Mouse (Mus musculus) thymus, postnatal 14 days (tissue): ENCODE results near the gene Kctd17.

Experiments
- DNase-seq: peaks from one replicate; pipeline ENCODE4 v3.0.0; 2021

The Kctd17 gene

GRCm38 (mm10) chr15:78428391-78429138, at the start of gene Kctd17:
Gene Kctd17 (plus strand): TSS chr15:78428564.
- no peak for DNase-seq

- DNase-seq, result no peak
Measured at GRCm38 (mm10) chr15:78380208-78380607, 48.2 kb upstream of the Kctd17 start.

DNA sequence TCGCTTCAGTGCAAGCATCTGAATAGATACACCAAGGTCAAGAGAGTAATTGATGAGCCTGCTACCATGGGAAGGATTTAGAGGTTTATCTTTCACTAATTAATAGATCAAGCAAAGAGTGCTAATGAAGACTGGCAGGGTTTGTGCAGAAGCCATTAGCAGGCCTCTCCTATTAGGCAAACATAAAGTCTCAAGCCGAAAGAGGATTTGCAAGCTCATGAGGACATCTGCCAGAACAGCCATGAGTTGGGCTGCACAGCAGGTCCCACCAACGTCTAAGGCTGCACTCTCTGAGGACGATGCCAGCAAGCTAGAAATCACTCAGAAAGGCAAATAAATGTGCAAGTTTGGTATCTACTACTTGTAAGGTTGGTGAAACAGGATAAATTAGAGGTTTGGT, 47.6 kb upstream of the Kctd17 start:
- no peak for DNase-seq

DNA sequence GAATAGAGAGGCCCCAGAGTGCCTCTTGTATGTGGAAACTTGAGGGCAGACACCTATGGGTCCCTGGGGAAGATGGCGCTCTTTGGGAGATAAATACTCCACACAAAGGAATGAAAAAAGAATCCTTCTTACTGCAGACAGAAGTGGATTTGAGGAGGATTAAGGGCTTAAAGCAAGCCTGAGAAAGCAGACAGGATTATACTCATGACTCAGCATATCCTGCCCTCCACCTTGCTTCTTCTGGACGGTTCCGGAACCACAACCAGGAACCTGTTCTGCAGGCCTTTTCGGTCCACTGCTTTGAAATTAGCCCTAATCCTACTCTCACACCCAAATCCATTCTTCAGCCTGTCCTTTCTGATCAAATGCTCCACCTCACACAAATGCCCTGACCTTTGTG, 46.2 kb upstream of the Kctd17 start:
- no peak for DNase-seq

- no peak for DNase-seq
Measured at GRCm38 (mm10) chr15:78383450-78384219, 44.7 kb upstream of the Kctd17 start.

DNA sequence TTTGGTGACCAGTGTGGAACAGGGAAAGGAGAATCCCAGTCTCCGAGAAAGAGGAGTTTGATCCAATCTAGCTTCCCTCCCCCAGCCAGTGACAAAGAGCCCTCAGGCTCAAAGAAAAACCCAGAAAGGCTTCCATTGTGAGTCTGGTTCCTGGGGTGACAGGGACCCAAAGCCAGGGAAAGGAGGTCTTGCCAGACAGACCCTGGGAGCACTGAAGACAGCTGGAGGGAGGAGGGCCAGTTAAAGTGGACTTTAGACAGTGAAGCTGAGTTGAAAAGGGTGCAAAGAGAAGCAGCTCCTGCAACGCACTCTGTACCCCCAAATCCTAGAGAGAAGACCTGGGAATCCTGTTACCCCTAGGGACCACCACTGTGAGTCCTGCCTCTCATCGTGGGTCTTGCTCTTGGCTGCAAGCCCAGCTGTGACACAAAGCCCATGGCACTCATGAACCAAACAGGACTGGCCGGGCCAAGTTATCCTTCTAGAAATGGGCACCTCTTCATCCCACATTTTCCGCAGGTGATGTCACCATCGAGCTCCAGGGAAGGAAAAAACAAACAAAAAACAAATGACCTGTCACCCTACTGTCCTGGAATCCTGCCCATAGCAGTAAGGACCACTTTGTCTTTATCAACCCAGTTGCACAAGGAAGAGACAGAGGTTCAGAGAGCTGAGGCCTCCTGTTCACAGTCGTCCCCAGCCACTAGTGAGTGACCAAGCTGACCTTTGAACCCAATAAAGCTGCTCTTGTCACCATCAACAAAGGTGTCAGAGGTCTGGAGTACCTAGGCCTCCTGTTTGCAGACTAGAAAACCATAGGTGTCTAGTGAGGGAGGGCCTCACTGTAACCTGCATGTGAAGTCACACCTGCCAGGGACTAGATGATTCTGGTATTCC, 43.9 kb upstream of the Kctd17 start:
- DNase-seq, result no peak

GRCm38 (mm10) chr15:78385564-78385963, 42.8 kb upstream of the Kctd17 start:
- DNase-seq, result no peak

- DNase-seq, result peak; percentile 41
Measured at GRCm38 (mm10) chr15:78390855-78391254, 37.5 kb upstream of the Kctd17 start.

GRCm38 (mm10) chr15:78395478-78395962, 32.8 kb upstream of the Kctd17 start, which contains the start of gene Tex33:
Gene Tex33 (minus strand): TSS chr15:78395912.
- no peak for DNase-seq

GRCm38 (mm10) chr15:78401345-78401744, 27.0 kb upstream of the Kctd17 start:
- DNase-seq, result no peak

DNA sequence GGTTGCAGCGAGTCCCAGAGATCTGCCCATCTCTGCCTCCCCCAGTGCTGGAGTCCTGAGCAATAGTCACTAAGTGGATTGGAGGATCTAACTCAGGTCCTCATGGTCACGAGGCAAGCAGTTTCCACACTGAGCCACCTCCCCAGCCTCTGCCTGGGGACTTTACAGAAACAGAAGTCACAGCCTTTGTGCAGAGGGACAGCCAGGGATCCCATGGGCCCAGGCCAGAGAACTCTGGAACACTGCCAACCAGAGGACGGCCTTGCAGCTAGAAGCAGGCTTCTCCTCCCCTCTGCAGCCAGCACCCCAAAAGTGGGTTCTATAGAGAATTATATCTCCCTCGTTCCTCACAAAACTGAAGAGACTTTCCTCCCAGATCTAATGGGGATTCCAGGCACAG, 26.4 kb upstream of the Kctd17 start:
- DNase-seq, result no peak

GRCm38 (mm10) chr15:78402423-78402822, 25.9 kb upstream of the Kctd17 start:
- no peak for DNase-seq

- DNase-seq, result peak; percentile 15
Measured at GRCm38 (mm10) chr15:78403301-78403741, 25.0 kb upstream of the Kctd17 start.

- no peak for DNase-seq
Measured at GRCm38 (mm10) chr15:78403896-78404295, 24.5 kb upstream of the Kctd17 start.

DNA sequence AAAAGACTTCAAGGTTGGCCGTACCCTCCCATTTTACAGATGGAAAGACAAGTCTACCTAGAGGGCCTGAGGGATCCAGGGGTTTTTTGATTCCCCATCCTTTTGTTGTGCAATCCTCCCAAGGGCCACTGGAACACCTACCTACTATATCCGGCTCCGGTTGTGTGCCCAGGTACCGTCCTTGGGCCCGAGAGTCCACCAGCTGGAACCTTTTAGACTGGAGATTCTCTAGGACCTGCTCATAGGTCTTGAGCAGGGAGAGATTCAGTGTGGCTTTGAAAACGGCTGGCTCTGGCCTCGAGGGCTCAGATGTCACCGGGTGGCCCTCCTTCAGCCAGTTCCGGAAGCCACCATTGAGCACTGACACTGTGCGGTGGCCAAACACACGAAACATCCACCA, 23.3 kb upstream of the Kctd17 start:
- no peak for DNase-seq

DNA sequence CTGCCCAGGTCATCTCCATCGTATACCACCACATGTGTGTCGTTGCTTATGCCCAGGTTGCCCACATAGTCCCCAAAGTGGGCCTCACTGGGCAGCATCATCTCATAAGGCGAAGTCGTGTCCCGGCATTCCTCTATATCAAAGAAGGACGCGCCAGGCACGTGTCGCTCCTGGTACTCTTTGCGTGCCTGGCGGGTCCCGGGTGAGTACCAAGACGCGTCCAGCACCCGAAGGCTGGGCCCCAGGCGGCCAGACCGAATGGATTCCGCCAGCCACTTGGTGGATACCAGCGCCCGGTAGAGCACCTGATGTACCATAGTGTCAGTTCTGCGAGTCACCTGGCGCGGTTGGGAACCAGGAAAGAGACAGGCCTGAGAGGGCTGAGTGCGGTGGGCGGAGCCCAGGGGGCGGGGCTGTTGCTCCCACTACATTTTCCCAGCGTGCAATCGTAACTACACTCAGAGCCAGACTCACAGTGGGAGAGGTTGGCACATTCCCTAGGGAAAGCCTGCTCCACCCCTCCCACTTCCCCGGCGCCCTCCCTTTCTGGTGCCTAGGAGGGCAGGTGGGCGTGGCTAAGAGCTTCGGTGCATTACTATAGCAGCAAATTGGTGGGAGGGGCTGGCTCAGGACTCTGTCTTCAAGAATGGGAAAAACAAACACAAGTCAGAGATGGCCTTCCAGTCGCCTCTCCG, 22.7 kb upstream of the Kctd17 start, which contains the start of gene Tst:
Gene Tst (minus strand): TSS at position 391 of the 695 bp plus-strand sequence.
- DNase-seq, result peak; percentile 75

- peak; percentile 90 for DNase-seq
Measured at GRCm38 (mm10) chr15:78406293-78406934, 21.9 kb upstream of the Kctd17 start, which contains the start of gene Mpst. Gene Mpst (plus strand): TSS chr15:78406416.

DNA sequence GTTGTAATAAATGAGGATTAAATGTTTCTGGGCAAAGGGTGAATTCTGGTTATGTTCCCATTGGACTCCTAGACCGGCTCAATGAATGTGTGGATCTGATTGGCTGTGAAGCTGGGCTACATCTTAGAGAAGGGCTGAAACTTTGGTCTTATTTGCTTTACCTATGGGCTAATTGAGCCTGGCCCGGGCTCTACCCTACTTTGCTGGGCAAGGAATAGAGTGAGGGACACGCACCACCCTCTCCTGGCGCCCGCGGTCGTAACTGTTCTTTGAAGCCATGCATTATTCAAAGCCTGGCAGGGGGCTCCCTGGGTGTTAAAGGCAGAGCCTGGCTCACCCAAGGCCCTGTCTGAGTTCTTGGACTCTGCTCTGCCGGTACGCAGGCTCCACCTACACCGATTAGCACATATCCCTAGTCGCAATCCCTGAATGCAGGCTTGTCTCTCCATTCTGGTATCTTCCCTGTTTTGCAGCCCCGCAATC, 18.8 kb upstream of the Kctd17 start:
- DNase-seq, result no peak

DNA sequence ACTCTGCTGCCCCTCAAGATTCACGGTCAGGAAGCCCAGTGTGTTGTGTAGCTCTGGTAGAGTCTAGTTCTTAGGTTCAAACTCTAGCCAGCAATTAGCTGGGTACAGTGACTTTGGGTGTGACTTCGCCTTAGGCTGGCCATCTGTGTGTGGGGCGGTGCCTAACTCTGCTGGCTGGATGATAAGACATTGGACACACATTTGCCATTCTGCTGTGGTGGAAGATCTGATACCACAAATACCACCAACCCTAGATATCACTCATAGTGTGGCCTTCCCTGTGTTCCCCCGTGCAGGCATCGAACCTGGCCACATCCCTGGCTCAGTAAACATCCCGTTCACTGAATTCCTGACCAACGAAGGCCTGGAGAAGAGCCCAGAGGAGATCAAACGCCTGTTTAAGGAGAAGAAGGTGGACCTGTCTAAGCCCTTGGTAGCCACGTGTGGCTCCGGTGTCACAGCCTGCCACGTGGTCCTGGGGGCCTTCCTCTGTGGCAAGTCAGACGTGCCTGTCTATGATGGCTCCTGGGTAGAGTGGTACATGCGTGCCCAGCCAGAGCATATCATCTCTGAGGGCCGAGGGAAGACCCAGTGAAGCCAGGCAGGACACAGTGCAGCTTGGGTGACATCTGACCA, 15.2 kb upstream of the Kctd17 start:
- no peak for DNase-seq

DNA sequence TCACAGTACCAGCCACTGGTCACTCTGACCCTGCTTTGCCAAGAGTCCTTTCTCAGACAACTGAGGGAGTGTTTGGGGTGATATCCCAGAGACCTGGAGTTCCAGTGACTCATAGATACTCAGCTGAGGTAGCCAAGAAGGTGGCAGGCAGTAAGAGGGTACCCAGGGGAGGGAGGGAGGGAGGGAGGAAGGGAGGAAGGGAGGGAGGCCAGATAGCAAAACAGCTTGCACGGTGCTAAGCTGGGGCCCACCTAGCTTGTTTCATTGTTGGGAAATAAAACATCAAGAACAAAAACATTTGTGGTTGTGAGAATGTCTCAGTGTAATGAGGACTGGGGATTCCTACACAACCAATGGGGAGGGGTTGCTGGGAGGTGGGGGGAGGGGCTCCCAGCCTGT, 14.6 kb upstream of the Kctd17 start:
- no peak for DNase-seq

- no peak for DNase-seq
Measured at GRCm38 (mm10) chr15:78414157-78414556, 14.2 kb upstream of the Kctd17 start.
